Mouse (Mus musculus): ENCODE measurements around the gene Gm45713.
"Not testable (repeated sequence)": the region's sequence is repeated elsewhere in the genome, so short reads cannot be mapped to it uniquely, and the experiment has no call there.

Gm45713 gene

DNA sequence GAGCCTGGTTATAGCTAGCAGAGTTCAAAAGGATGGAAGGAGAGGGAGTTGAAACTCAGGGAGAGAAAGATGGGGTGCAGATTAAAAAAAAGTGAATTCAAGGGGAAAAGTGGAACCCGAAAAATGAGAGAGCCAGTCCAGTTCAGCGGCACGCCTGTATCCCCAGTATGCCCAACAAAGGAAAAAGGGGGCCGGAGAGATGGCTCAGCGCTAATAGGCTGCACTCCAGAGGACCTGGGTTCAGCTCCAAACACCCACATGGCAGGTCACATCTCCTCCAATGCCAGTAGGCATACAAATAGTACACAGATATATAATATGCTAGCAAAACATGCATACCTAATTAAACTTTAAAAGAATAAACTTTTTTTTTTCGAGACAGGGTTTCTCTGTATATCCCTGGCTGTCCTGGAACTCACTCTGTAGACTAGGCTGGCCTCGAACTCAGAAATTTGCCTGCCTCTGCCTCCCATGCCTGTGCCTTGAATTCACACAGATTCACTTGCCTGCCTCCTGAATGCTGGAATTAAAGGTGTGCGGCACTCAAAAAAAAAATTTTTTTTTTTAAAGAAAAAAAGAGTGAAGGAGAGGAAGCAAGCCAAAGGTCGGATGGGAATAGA, 27.1 kb upstream of the Gm45713 start:
- no peak for DNase-seq (ENCODE audit: low read depth, low spot score)

DNA sequence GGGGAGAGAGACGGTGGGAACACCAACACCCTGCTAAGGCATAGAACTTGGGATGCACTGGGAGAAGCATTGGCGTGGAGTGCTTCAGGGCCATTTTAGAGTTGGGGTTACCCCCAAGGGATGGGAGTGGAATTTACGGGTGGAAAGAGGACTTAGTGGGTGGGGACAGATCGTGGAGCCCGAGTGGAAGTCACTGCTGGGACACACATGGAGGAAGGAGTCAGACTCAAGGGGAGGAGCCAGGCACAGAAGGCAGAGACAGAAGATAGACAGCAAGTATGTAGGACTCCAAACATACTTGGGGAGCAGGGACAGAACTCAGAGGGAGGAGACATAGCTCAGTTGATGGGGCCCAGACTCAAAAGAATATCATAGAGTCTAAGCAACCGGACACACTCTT, 26.5 kb upstream of the Gm45713 start:
- no peak for DNase-seq (ENCODE audit: low read depth, low spot score)

DNA sequence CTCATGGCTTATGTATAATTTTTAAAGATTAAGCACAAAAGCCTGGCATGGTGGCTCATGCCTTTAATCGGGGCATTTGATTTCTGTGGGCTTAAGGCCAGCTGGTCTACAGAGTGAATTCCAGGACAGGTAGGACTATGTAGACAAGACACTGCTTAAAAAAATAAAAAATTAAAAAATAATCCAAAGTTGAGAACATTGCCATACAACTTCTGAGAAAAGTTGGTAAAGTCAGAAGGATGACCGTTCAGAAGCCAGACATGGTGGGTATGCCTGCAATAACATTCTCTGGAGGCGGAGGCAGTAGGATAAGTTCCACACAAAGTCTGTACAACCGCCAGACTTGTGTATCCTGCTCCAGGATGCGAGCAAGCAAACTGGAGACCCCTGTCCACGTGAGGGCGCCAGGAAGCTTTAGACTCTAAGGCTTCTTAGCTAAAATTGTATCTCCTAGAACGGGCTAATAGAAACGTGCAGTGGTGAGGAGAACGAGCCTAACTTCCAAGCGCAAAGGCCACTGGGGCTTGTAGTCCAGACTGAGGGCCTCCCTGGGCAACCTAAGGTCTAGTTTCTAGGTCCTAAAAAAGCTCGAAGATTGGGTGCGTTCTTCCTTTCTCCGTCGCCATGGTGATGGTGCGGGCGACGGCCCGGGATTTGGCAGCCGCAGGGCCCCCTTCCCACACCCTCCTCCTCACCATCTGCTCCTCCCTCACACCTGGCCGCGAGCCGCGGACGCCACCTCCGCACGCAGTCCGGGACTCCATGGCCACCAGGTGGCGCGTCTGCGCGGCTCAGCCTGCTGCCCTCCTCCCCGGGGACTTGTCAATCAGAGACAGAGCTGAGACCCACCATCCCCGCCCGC, 25.8 kb upstream of the Gm45713 start:
- DNase-seq (ENCODE audit: low read depth, low spot score), result peak; percentile 88

DNA sequence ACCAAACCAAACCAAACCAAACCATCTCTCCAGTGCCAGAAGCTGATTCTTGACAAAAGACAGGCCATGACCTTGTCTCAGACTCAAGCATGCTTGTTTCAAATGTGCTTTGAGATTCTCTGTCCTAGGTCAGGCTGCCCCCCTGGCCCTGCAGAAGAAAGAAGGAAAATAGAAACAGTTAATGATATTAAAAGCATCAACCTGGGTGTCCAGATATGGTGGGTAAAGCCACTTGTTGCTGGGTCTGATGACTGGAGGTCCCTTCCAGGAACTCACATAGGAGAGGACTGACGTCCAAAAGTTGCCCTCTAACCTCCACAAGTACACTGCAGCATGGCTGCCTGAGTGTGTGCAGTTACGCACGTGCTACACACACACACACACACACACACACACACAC, 24.8 kb upstream of the Gm45713 start:
- no peak for DNase-seq (ENCODE audit: low read depth, low spot score)

DNA sequence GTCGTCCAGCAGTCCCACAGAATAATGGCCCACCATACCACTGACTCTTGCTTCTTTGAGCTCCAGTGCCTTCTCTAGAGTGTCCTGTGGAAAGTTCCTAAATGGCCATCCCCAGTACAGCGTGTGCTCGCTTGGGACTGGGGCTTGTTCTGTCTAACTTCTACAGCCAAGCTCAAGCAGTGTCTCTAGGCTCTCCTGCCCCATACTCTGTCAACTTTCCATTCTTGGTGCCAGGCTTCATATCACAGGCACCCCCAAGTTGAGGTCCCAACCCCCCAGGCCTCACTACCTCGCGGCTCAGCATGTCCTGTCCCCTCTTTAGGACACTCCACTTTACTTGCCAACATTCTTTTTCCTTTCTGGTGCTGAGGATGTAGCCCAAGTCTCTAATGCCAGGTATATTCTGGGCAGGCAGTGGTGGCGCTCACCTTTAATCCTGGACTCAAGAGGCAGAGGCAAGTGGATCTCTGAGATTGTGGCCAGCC, 24.3 kb upstream of the Gm45713 start:
- no peak for DNase-seq (ENCODE audit: low read depth, low spot score)

DNA sequence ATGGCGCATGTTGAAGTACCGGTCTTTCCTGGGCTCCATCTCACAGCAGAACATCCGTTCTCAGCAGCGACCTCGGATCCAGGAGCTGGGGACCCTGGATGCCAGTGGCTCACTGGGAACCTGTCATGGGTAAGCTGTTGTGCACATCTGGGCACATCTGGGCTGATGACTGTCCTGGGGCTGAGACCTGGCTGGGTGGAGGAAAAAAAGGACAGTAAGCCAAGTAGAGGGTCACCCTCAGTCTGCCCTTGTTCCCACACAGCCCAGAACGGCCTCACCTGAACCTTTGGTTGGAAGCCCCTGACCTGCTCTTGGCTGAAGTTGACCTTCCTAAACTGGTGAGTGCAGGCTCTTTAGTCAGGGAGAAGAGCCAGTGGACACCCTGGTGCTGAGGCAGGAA, 23.0 kb upstream of the Gm45713 start:
- DNase-seq (ENCODE audit: low read depth, low spot score), result no peak

DNA sequence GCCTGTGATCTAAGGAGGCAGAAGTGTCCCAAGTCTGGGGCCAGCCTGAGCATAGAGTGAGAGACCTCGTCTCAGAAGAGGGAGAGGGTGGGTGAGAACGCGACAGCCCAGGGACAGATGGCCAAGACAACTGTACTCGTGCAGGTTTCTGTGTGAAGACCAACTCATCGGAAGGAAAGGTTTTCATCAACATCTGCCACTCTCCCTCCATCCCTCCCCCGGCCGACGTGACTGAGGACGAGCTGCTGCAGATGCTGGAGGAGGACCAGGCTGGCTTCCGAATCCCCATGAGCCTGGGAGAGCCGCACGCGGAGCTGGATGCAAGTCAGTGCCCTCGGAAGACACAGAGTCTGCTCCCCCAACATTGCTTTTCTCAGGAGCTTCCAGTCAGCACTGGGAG, 21.4 kb upstream of the Gm45713 start:
- no peak for DNase-seq (ENCODE audit: low read depth, low spot score)

DNA sequence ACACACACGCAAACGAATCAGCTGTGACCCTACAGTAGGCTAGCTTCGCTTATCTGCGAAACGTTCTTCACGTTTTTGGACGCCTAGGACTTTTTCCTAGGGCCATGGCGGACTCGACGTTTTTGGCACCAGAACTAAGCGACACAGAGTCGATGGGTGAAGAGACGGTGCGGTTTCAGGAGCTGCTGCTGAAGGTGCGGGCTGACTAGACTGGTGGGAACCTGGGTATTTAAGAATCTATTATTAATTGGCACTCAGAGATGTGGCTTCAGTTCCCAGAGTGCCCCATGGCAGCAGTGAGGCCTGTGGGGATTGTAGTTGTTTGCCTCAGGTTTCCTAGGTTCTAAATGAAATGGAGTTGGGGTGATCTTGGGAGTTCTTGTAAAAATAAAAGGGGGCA, 20.2 kb upstream of the Gm45713 start:
- no peak for DNase-seq (ENCODE audit: low read depth, low spot score)

DNA sequence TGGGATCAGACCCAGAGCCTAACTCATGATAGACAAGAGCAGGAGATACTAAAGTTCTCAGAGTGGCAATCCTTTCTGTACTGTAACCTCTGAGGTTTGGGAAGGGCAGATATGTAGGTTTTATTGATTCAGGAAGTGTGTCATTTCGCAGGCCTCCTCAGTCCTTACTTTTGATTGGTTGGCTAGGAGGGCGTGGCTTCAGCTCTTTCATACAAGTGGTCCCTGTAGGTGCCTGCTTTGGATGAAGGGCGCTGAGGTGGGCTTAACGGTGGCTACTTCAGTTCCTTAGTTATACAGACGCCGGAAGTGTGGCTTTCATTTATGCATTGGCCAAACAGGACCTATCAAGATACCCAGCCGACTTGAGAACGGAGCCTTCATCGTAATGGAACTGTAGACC, 19.6 kb upstream of the Gm45713 start:
- DNase-seq (ENCODE audit: low read depth, low spot score), result no peak

DNA sequence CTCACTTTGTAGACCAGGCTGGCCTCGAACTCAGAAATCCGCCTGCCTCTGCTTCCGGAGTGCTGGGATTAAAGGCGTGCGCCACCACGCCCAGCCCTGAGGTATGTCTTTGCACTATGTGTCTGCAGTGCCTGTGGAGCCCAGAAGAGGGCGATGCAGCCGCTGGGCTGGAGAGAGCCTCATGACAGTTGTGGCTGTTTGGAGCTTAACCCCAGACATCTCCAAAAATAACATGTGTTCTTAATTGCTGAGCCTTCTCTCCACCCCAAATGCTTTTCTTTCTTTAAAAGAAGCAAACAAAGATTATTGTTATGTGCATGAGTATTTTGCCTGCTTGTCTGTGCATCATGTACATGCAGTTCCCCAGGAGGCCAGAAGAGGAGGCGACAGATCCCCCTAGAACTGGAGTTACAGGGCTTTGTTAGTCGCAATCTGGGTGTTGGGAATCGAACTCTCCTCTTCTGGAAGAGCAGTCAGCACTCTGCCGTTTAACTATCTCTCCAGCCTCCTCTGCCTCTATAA, 19.0 kb upstream of the Gm45713 start:
- peak; percentile 68 for DNase-seq (ENCODE audit: low read depth, low spot score)

DNA sequence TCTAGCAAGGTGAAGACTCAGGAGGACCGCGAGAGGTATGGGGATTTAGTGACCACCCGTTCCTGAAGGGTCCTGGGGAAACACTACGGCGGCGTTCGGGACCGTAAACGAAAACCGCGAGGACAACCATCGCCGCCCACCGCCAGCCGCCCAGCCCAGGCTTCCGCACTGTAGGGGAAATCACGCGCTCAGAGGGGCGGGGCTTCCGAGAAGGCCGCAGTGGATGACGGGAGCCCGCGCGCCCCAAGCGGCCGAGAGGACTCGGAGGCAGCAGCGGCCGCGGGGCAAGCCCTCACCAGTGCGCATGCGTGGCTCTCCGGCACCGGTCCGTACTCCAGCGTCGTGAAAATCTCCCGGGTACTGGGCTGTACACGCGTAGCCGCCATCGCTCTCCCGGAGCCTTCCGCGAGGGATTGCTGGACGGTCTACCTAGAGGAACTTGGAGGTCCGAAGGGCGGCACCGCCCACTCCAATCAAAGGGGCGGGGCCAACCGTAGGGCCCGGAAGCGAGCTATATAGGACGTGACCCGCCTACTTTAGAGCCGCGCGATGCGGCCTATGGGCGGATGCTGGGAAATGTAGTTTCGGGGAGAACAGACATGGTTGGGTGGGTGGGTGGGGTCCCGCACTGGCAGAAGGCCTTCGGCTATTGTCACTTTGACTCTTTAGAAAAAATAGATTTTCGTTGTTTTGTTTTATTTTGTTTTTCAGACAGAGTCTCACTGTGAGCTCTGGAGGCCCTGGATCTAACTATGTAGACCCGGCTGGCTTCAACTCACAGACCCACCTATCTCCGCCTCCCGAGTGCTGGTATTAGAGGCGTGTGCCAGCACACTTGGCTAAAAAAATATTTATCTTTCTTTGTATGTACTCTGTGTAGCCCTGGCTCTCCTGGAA, 18.3 kb upstream of the Gm45713 start, which contains the start of the genes Pih1d1 and Aldh16a1:
Gene Pih1d1 (plus strand): TSS at position 208 of the 897 bp plus-strand sequence.
Gene Aldh16a1 (minus strand): TSS at position 489 of the 897 bp plus-strand sequence.
- peak; percentile 97 for DNase-seq (ENCODE audit: low read depth, low spot score)

DNA sequence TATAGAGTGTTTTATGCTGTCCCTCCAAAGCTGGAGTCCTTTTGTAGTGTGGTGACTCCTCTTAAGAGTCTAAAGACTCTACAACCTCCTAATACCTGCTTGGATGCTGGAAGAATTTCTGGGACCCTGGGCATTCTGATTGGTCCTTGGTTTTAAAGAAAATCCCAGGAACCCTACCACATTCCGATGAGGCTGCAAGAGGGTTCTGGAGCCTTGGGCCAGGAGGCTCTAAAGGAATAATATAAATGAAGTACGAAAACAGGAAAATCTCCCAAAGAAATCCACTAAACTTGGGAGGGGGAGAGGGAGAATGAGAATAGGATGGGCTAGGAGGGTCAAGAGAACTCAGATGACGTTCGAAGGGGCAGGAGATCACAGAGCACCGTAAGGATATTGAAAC, 17.6 kb upstream of the Gm45713 start:
- DNase-seq (ENCODE audit: low read depth, low spot score), result no peak

DNA sequence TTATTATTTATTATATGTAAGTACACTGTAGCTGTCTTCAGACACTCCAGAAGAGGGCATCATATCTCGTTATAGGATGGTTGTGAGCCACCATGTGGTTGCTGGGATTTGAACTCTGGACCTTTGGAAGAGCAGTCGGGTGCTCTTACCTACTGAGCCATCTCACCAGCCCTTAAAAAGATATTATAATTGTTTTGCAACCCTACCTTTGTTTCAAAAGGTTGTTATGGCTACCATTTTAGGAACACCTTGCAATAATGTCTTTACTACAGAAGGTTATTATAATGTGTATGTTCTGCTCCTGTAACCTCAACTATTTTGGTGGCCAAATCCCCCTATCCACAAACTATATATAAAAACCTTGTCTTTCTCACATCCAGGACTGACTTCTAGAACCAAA, 17.0 kb upstream of the Gm45713 start:
- DNase-seq (ENCODE audit: low read depth, low spot score), result not testable (repeated sequence)

DNA sequence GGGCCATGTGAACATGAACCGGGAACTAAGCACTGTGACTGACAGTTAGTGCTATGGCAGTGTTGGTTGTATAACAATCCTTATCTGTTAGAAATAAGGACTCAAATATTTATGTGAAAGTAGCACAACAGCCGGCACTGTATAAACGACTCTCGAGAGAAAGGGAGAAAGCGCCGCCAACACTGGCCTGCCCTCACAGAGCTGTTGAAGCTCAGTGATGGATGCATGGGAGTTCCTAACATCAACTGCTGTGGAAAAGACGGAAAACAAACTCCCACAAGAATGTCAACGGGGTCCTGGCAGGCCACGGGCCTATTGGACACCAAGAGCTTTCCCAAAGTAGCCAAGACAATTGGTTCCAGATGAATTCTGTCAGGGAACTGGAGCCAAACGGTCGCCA, 15.3 kb upstream of the Gm45713 start:
- no peak for DNase-seq (ENCODE audit: low read depth, low spot score)

DNA sequence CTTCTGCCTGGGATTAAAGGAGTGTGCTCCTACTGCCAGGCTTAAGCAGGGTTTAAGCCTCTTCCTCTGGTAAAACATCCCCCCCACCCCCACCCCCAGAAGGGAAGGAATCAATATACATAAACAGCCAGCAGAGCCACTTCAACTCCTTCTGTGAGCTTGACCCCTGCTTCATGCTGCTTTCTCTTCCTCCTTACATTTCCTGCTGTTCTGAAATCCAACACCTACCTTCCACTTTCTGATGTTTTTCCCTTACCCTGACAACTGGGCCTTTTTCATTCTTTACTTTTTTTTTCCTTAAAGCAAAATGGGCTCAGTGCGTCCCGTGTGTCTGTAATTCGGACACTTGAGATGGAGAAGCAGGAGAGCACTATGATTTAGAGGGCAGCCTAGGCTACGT, 14.3 kb upstream of the Gm45713 start:
- DNase-seq (ENCODE audit: low read depth, low spot score), result no peak

DNA sequence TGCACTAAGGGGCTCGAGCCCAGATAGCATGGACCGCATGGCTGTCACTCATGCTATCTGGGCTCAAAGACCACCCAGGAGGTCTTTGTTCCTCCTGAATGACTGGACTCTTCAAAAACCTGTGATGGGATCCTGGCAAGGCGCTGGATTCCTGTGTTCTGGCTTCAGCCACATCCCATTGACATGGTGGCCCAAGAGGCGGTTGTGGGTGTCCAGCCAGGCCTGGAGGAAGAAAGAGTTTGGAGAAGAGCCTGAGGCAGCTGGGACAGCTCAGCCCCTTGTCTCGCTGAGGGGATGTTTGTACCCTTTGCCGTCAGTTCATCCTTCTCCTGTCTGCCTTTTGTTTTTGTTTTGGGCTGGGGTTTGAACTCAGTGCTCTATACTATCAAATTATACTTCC, 13.5 kb upstream of the Gm45713 start:
- DNase-seq (ENCODE audit: low read depth, low spot score), result no peak

DNA sequence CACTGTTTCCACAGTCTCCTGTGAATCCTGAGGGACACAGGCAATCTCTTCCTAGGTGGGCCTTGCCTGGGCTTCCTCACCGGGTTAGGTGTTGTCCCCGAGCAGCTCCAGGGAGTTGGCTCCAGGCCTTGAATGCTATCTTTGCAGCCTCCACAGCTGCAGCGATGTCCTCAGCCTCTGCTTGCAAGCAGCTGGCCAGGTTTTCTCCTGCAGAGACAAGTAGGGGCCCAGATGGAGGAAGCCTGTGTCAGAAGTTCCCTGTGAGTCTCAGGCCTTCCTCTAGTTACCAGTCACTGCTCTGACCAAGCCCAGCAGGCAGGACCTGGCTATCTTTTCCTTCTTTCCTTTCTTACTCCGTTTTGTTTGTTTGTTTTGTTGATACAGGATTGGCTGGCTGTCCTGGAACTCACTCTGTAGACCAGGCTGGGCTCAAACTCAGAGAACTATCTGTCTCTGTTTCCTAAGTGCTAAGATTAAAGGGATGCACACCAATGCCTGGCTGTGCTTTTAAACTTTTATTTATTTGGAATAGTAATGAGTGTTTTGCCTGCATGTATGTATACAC, 12.6 kb upstream of the Gm45713 start:
- DNase-seq (ENCODE audit: low read depth, low spot score), result no peak

DNA sequence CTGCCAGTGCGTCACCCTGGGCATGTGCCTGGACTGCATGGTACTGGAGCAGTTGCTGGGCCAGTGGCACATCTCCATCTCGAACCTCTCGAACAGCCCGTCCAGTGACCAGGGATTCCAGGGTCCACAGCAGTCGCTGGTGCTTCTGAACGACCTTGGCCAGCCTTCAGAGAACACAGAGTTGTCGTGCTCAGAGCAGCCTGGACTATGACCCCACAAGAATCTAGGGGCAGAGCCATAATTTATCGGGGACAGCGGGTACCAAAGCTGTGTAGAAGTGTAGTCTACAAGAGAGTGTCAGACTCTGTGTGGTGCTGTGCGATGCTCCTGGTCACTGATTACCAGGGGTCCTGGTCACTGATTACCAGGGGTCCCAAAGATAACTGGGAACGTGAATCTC, 11.9 kb upstream of the Gm45713 start:
- no peak for DNase-seq (ENCODE audit: low read depth, low spot score)

DNA sequence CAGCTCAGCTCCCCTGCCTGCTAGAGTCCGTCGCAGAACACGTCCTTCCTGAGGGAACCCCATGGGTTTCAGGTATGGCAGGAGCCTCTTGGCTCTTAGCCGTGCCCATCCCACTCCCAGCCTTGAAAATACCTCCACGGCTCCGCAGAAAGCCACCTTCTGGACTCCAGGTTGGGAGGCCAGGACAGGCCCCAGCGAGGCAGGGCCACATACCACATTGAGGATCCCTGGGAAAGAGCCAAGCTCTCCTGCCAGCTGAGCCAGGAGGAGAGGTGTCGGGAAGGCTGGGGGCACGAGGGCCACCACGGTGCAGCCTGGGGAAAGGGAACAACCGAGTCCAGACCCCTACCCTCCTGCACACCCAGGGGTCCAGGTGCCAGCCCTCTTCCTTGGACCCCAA, 11.2 kb upstream of the Gm45713 start:
- no peak for DNase-seq (ENCODE audit: low read depth, low spot score)

DNA sequence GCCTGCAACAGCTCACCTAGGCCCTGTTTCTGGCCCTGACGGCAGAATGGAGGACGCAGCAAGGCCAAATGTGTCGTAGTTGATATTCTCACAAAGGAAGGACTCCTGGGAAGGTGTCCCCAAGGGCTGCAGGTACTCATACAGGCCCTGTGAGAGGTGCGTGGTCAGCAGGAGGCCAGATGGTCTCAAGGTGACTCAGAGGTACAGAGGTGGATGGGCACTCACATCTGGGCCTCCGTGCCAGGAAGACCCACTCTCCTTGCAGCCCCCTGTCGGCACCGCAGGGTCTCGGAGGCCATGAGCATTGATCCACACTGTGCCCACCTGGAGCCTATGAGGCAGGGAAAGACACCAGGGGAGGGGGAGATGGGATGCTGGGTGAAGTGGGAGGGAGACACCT, 9.4 kb upstream of the Gm45713 start:
- DNase-seq (ENCODE audit: low read depth, low spot score), result no peak
